Mouse (Mus musculus) lung, postnatal 10 days (tissue): ENCODE data around the gene Timeless.
"Not testable (repeated sequence)": the region's sequence is repeated elsewhere in the genome, so short reads cannot be mapped to it uniquely, and the experiment has no call there.

Experiments
- DNase-seq: peaks from one replicate; pipeline ENCODE4 v3.0.0; 2021

Timeless gene

DNA sequence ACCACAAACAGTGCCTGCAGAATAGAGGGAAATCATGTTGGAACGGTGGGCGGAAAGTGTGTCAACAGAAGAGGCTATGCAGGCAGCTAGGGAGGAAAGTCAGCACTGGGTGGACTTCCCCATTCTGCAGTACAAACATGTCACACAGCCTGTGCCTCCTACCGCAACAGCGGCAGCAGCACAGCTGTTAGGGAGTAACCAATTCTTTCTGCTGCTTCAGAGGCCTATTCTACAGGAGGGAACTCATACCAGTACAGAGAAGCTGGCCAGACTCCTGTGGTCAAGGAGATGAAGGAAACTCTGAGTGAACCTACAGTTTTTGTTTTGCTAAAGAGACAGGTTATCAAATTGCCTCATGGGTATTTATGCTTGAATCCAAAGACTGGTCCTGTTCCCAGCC lies 27.1 kb downstream of the Timeless start:
- DNase-seq = no peak

GRCm38 (mm10) chr10:128259946-128260345 lies 28.1 kb downstream of the Timeless start:
- DNase-seq = no peak

GRCm38 (mm10) chr10:128260376-128260775 lies 28.5 kb downstream of the Timeless start:
- not testable (repeated sequence) for DNase-seq

GRCm38 (mm10) chr10:128262300-128262699 lies 30.4 kb downstream of the Timeless start:
- DNase-seq = no peak

- DNase-seq = no peak
Measured at GRCm38 (mm10) chr10:128263393-128264310, 31.8 kb downstream of the Timeless start.

DNA sequence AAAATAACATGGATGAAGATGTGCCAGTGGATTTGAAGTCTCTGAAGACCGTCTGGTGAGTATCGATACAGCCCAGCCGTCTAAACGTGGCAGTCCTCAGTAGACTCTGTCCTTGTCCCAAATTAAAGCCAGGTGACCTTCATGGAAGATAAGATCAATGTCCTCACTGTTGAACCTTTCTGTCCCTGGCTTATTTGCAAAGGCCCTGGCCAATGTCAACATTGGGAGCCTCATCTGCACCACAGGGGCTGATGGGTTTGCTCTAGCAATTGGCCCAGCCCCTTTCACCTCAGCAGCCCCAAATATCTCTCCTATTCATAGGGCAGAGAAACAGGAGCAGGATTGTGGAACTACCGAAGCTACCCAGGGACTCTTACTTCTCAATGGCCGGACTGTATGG lies 36.5 kb downstream of the Timeless start, which contains the start of gene Apof:
Gene Apof, plus strand, starts transcription at position 301 of the 400 bp plus-strand sequence.
- no peak for DNase-seq

- DNase-seq = no peak
Measured at GRCm38 (mm10) chr10:128269206-128269910, 37.5 kb downstream of the Timeless start.

- DNase-seq = peak; percentile 99
Measured at GRCm38 (mm10) chr10:128270287-128270841, 38.5 kb downstream of the Timeless start, which contains the start of gene Stat2. TSS of gene Stat2 (plus strand) at chr10:128270559.

GRCm38 (mm10) chr10:128270866-128271265 lies 39.0 kb downstream of the Timeless start:
- no peak for DNase-seq

GRCm38 (mm10) chr10:128271883-128272282 lies 40.0 kb downstream of the Timeless start:
- DNase-seq = peak; percentile 46

GRCm38 (mm10) chr10:128272819-128273439 lies 41.1 kb downstream of the Timeless start:
- not testable (repeated sequence) for DNase-seq

- DNase-seq = not testable (repeated sequence)
Measured at GRCm38 (mm10) chr10:128275374-128275773, 43.5 kb downstream of the Timeless start.

- no peak for DNase-seq
Measured at GRCm38 (mm10) chr10:128278158-128278557, 46.3 kb downstream of the Timeless start.

DNA sequence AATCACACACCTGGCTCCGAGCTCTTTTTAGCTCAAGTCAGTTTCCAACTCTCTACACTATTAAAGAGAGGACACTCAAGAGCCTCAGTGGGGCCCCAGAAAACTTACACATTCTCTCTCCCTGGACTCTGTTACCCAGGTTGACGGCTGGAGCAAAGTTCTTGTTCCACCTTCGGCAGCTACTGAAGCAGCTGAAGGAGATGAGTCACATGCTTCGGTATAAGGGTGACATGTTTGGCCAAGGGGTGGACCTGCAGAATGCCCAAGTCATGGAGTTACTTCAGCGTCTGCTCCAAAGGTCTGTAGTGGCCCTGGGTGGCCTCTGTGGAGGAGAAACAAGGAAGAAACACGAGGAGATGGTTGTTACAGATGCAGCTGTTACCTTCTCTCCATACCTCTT lies 49.1 kb downstream of the Timeless start:
- no peak for DNase-seq

- DNase-seq = no peak
Measured at GRCm38 (mm10) chr10:128281682-128282081, 49.8 kb downstream of the Timeless start.

GRCm38 (mm10) chr10:128282886-128283450 lies 51.1 kb downstream of the Timeless start:
- DNase-seq = no peak

DNA sequence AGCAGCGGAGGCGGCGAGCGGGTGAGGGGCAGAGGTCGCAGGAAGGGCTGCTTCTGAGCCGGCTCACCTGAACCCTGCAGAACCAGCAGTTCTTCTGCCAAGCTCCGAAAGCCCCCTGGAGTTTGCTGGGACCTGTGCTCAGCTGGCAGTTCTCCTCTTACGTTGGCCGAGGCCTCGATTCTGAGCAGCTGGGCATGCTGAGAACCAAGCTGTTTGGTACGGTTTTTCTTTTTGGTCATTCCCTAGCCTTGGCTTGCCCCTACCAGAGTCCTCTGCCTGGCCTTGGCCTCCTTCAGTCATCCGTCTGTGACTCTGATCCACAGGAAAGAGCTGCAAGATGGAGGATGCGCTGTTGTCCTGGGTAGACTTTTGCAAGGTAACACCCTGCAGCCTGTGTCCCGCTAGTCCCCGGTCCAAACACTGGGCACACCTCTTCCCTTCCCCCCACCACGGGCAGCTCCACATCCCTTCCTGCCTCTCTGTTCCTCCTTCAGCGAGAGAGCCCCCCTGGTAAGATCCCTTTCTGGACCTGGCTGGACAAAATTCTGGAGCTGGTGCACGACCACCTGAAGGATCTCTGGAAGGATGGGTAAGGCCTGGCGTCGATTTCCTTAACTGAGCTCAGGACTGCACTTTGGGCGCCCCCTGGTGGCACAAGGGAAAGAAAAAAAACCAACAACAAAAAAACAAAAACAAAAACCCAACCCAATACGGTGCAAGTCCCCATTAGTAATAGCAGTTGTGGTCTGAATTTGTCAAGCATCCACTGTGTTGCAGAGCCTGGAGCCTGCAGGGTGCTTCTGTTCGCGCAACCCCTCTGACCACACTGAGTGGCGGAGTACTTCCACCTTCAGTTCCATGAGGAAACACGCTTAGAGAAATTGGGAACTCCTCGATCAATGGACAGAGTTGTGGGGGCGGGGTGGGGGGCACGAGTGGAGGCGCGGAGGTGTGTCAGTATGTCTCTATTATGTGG lies 52.0 kb downstream of the Timeless start:
- DNase-seq = peak; percentile 77

- DNase-seq = not testable (repeated sequence)
Measured at GRCm38 (mm10) chr10:128290594-128290993, 58.7 kb downstream of the Timeless start.

GRCm38 (mm10) chr10:128296370-128297090 lies 64.7 kb downstream of the Timeless start:
- DNase-seq = no peak

DNA sequence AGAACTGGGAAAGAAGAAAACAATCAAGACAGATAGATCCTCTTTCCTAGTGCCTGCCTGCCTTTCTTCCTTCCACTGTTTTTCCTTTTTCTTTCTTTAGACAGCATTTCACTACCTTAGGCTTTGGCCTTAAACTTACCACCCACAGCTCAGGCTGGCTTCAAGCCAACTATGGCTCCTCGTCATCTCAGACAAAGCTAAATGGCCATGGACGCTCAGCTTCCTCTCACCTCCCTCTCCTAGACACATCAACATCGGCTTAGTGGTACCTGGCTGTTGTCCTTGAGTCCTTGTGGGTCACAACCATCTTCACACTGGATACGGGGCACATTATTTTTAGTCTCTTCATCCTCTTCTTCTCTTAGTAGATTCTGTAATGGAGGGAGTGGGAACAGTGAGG lies 65.4 kb downstream of the Timeless start:
- no peak for DNase-seq

- peak; percentile 37 for DNase-seq
Measured at GRCm38 (mm10) chr10:128297622-128298021, 65.8 kb downstream of the Timeless start.
